14 mouse cellular contexts compared by ENCODE assay signal in genomic region chr3:122208296-122209225, GRCm38 (mm10). TPM values are rescaled to one million over a fixed set of nuclear protein-coding genes. Genes with fewer than 3 reads are reported as not detected.
DNase-seq lines count a peak whose midpoint lies in the region; ATAC-seq and TF ChIP-seq lines count a peak whose summit lies in the region.
"Had no signal": no experiment of that assay in that cellular context is flagged by ENCODE, and none has a peak within 500 bp of the region (broad histone marks: within the 10 kb centered on the region; RNA-seq: fewer than 3 reads in every experiment).

No protein-coding gene starts in this region.

- no peak for TF ChIP-seq CTCF in lung, adult 2 months (IDR thresholded peaks at IDR 0.05; ENCODE audit: insufficient read depth, low read length)
- peak; percentile 20; the same call in 1 of the 2 replicates for TF ChIP-seq CTCF in stomach, postnatal 0 days (IDR thresholded peaks at IDR 0.05; ENCODE audit: low read depth)

- H3K9ac ChIP-seq in stomach, postnatal 0 days (ENCODE audit: low read length): no peak overlapping the region
- H3K9ac ChIP-seq in forebrain, embryonic 15.5 days (replicated peaks): no peak overlapping the region
- H3K9ac ChIP-seq: lung, embryonic 14.5 days; neural tube, embryonic 15.5 days had no signal

- H3K4me3 ChIP-seq in lung, adult 2 months (replicated peaks; ENCODE audit: extremely low read depth, low read depth, low read length): no peak overlapping the region
- no peak overlapping the region for H3K4me3 ChIP-seq in stomach, postnatal 0 days (ENCODE audit: low read depth, low read length)
- H3K4me3 ChIP-seq in forebrain, embryonic 15.5 days: no peak overlapping the region
- H3K4me3 ChIP-seq: erythroblast, embryonic 14.5 days; neural tube, embryonic 15.5 days had no signal

- TF ChIP-seq POLR2A in lung, adult 2 months (IDR thresholded peaks at IDR 0.05; ENCODE audit: borderline replicate concordance, extremely low read depth, low read depth, low read length): no peak

- 60% methylated on average over 15 of the region's 15 CpGs for WGBS in lung, adult 2 months
- 67% methylated on average over 15 of the region's 15 CpGs for WGBS in stomach, postnatal 0 days
- 87% methylated on average over 15 of the region's 15 CpGs for WGBS in forebrain, embryonic 15.5 days

- H3K27me3 ChIP-seq in stomach, postnatal 0 days (ENCODE audit: control insufficient read depth, insufficient read depth, low read length): no peaks in the 10 kb centered on the region
- no peaks in the 10 kb centered on the region for H3K27me3 ChIP-seq in forebrain, embryonic 15.5 days
- H3K27me3 ChIP-seq: neural tube, embryonic 15.5 days had no signal

- 0 out of 2 replicates have a peak, but pooled peaks have one; percentile 35 for ATAC-seq in stomach, postnatal 0 days (ENCODE audit: low FRiP score, low TSS enrichment)
- no peak for ATAC-seq in forebrain, embryonic 15.5 days (replicated peaks)
- ATAC-seq: midbrain, embryonic 16.5 days had no signal

- no peak for TF ChIP-seq EP300 in stomach, postnatal 0 days (optimal IDR thresholded peaks at IDR 0.05)

- no peaks in the 10 kb centered on the region for H3K4me1 ChIP-seq in lung, adult 2 months (ENCODE audit: control insufficient read depth, insufficient read depth, low read length)
- peaks cover 3% of the 10 kb centered on the region for H3K4me1 ChIP-seq in stomach, postnatal 0 days (replicated peaks; ENCODE audit: control insufficient read depth, insufficient read depth)
- no peaks in the 10 kb centered on the region for H3K4me1 ChIP-seq in forebrain, embryonic 15.5 days
- H3K4me1 ChIP-seq: neural tube, embryonic 15.5 days had no signal

- peak; percentile 18 to 43 for DNase-seq in cerebellum, adult 18-20 months
- no peak for DNase-seq in cerebellum, adult 9-10 months
- DNase-seq in lung, adult 18-20 months: peak; percentile 3 to 7
- DNase-seq in lung, adult 2 months: no peak
- DNase-seq in cerebellum, postnatal 36 days: peak; percentile 24 to 38
- no peak for DNase-seq in stomach, postnatal 0 days (ENCODE audit: low spot score)
- no peak for DNase-seq in gastrocnemius, postnatal 25 days
- DNase-seq: adrenal gland, postnatal 36 days; right cerebral cortex, postnatal 4 days had no signal

- no peaks in the 10 kb centered on the region for H3K9me3 ChIP-seq in stomach, postnatal 0 days (ENCODE audit: control insufficient read depth, low read length)
- H3K9me3 ChIP-seq in forebrain, embryonic 15.5 days: no peaks in the 10 kb centered on the region
- H3K9me3 ChIP-seq: neural tube, embryonic 15.5 days had no signal

- no peak overlapping the region for H3K4me2 ChIP-seq in stomach, postnatal 0 days (replicated peaks; ENCODE audit: low read depth)
- no peak overlapping the region for H3K4me2 ChIP-seq in forebrain, embryonic 15.5 days (replicated peaks)
- H3K4me2 ChIP-seq: lung, embryonic 14.5 days; neural tube, embryonic 15.5 days had no signal

- H3K36me3 ChIP-seq in stomach, postnatal 0 days (ENCODE audit: control insufficient read depth, insufficient read depth, low read length): no peaks in the 10 kb centered on the region
- H3K36me3 ChIP-seq in forebrain, embryonic 15.5 days: no peaks in the 10 kb centered on the region
- H3K36me3 ChIP-seq: neural tube, embryonic 15.5 days had no signal

- H3K27ac ChIP-seq in stomach, postnatal 0 days (replicated peaks): peak overlapping the region; percentile 56
- H3K27ac ChIP-seq in forebrain, embryonic 15.5 days (replicated peaks): no peak overlapping the region
- H3K27ac ChIP-seq: neural tube, embryonic 15.5 days had no signal

RNA-seq across cellular contexts. Expression of gene Gclm, which starts 36.8 kb away (rescaled TPM):
- 43.6 and 63.2 TPM in 2 replicates for polyA plus RNA-seq in lung, adult 2 months (2012; rRNA removed)
- 148 and 155 TPM in 2 replicates for polyA plus RNA-seq in stomach, postnatal 0 days (2015; fragmentation: Nextera tagmentation; extraction: Ambion mirVana)
- polyA plus RNA-seq in forebrain, embryonic 15.5 days (2015; fragmentation: Nextera tagmentation; extraction: Ambion mirVana): 52.6 and 57.4 TPM in 2 replicates
- 10 to 100 TPM; 21.3 to 21.7 TPM for total RNA-seq in gastrocnemius, postnatal 25 days (2021)

Comparison
In these comparisons a context has a peak if more than half of its experiments do, and no peak if none do; other contexts are left out.
1. DNase-seq: peak in cerebellum, adult 18-20 months (2 of 2), lung, adult 18-20 months (2 of 2) and cerebellum, postnatal 36 days (2 of 2); none in cerebellum, adult 9-10 months (single experiment), lung, adult 2 months (single experiment), stomach, postnatal 0 days (single experiment) and gastrocnemius, postnatal 25 days (single experiment).